Mouse (Mus musculus): ENCODE measurements around the gene Naa25.

Gene Naa25

GRCm38 (mm10) chr5:121397187-121398145 lies at the start of gene Naa25:
Naa25 (plus strand) TSS chr5:121397936.
- peak; percentile 96 for DNase-seq (ENCODE audit: low read depth)

GRCm38 (mm10) chr5:121359229-121359628 lies 38.5 kb upstream of the Naa25 start:
- DNase-seq (ENCODE audit: low read depth) = no peak

- no peak for DNase-seq (ENCODE audit: low read depth)
Measured at GRCm38 (mm10) chr5:121361696-121362095, 36.0 kb upstream of the Naa25 start.

- no peak for DNase-seq (ENCODE audit: low read depth)
Measured at GRCm38 (mm10) chr5:121363441-121363840, 34.3 kb upstream of the Naa25 start.

GRCm38 (mm10) chr5:121366449-121367225 lies 31.1 kb upstream of the Naa25 start:
- no peak for DNase-seq (ENCODE audit: low read depth)

GRCm38 (mm10) chr5:121367255-121367654 lies 30.5 kb upstream of the Naa25 start:
- no peak for DNase-seq (ENCODE audit: low read depth)

- DNase-seq (ENCODE audit: low read depth) = no peak
Measured at GRCm38 (mm10) chr5:121371712-121372111, 26.0 kb upstream of the Naa25 start.

- DNase-seq (ENCODE audit: low read depth) = no peak
Measured at GRCm38 (mm10) chr5:121374790-121375189, 22.9 kb upstream of the Naa25 start.

- DNase-seq (ENCODE audit: low read depth) = peak; percentile 42
Measured at GRCm38 (mm10) chr5:121376972-121377371, 20.8 kb upstream of the Naa25 start.

GRCm38 (mm10) chr5:121378678-121379256 lies 19.0 kb upstream of the Naa25 start:
- DNase-seq (ENCODE audit: low read depth) = no peak

- DNase-seq (ENCODE audit: low read depth) = no peak
Measured at GRCm38 (mm10) chr5:121380692-121381091, 17.0 kb upstream of the Naa25 start.

GRCm38 (mm10) chr5:121383857-121384756 lies 13.6 kb upstream of the Naa25 start:
- no peak for DNase-seq (ENCODE audit: low read depth)

GRCm38 (mm10) chr5:121384757-121385460 lies 12.8 kb upstream of the Naa25 start:
- DNase-seq (ENCODE audit: low read depth) = peak; percentile 33

- peak; percentile 90 for DNase-seq (ENCODE audit: low read depth)
Measured at GRCm38 (mm10) chr5:121385461-121386119, 12.1 kb upstream of the Naa25 start, which contains the start of gene Trafd1. Trafd1 (minus strand) TSS chr5:121385632.

- DNase-seq (ENCODE audit: low read depth) = no peak
Measured at GRCm38 (mm10) chr5:121386120-121386909, 11.4 kb upstream of the Naa25 start.

- DNase-seq (ENCODE audit: low read depth) = no peak
Measured at GRCm38 (mm10) chr5:121387126-121387525, 10.6 kb upstream of the Naa25 start.

- DNase-seq (ENCODE audit: low read depth) = no peak
Measured at GRCm38 (mm10) chr5:121389106-121389505, 8.6 kb upstream of the Naa25 start.

GRCm38 (mm10) chr5:121389691-121390090 lies 8.0 kb upstream of the Naa25 start:
- no peak for DNase-seq (ENCODE audit: low read depth)

- DNase-seq (ENCODE audit: low read depth) = peak; percentile 54
Measured at GRCm38 (mm10) chr5:121392667-121393380, 4.9 kb upstream of the Naa25 start.
